Mouse (Mus musculus) forebrain, embryonic 15.5 days (tissue): Measurements from ENCODE around the gene Bak1. TPM values are rescaled to one million over a fixed set of nuclear protein-coding genes. Genes with fewer than 3 reads are reported as not detected.

Experiments
- ATAC-seq: fragments of 200-750 bp; cut with Nextera tagmentation; replicated peaks from 2 replicates; pipeline ENCODE4 v1.8.0; 2017; ENCODE audit warnings: mild to moderate bottlenecking, moderate TSS enrichment, moderate library complexity
- H3K27ac ChIP-seq: fragments of 300-500 bp; sonication (generic); replicated peaks from 2 replicates; pipeline ENCODE4 v1.5.1; 2015; ENCODE audit warnings: mild to moderate bottlenecking, inconsistent platforms
- H3K27me3 ChIP-seq: fragments of 300-500 bp; sonication (generic); 2 replicates; pipeline ENCODE4 v1.6.1; 2015; ENCODE audit warnings: inconsistent platforms
- H3K36me3 ChIP-seq: fragments of 300-500 bp; sonication (generic); 2 replicates; pipeline ENCODE4 v1.6.1; 2015; ENCODE audit warnings: mild to moderate bottlenecking, inconsistent platforms
- H3K4me1 ChIP-seq: fragments of 300-500 bp; sonication (generic); 2 replicates; pipeline ENCODE4 v1.6.1; 2015; ENCODE audit warnings: inconsistent platforms
- H3K4me2 ChIP-seq: fragments of 300-500 bp; sonication (generic); replicated peaks from 2 replicates; pipeline ENCODE4 v1.6.1; 2015; ENCODE audit warnings: mild to moderate bottlenecking, inconsistent platforms
- H3K4me3 ChIP-seq: fragments of 300-500 bp; sonication (generic); 2 replicates; pipeline ENCODE4 v1.5.1; 2015; ENCODE audit warnings: mild to moderate bottlenecking, inconsistent platforms
- H3K9ac ChIP-seq: fragments of 300-500 bp; sonication (generic); replicated peaks from 2 replicates; pipeline ENCODE4 v1.6.1; 2015; ENCODE audit warnings: mild to moderate bottlenecking, inconsistent platforms
- H3K9me3 ChIP-seq: fragments of 300-500 bp; sonication (generic); 2 replicates; pipeline ENCODE4 v1.6.1; 2016; ENCODE audit warnings: inconsistent platforms
- WGBS: fragments of 180-500 bp; shearing (Covaris S2); methylation state at CpG from one replicate; pipeline ENCODE4 v1.1.7; 2015; ENCODE audit warnings: mixed read lengths; 5-methylcytosine and 5-hydroxymethylcytosine counted together
- polyA plus RNA-seq: library from polyadenylated mRNA; unstranded; fragments of >200 nt; fragmentation: Nextera tagmentation; extraction: Ambion mirVana; gene quantifications from 2 replicates; pipeline ENCODE4 v1.2.1, GENCODE M21; 2015

Bak1 gene
- polyA plus RNA-seq, 1 experiment from 2014 or later: 2.3 TPM

GRCm38 (mm10) chr17:27064195-27064594, 35.4 kb upstream of the Bak1 start:
- WGBS: 73% methylated on average over 2 of the region's 2 CpGs
- peaks cover 9% of the 10 kb centered on the region for H3K27me3 ChIP-seq
- no peak overlapping the region for H3K9ac ChIP-seq
- H3K4me2 ChIP-seq: no peak overlapping the region
- no peak overlapping the region for H3K4me3 ChIP-seq
- no peak overlapping the region for H3K27ac ChIP-seq
- ATAC-seq: no peak
- no peaks in the 10 kb centered on the region for H3K36me3 ChIP-seq
- no peaks in the 10 kb centered on the region for H3K9me3 ChIP-seq
- H3K4me1 ChIP-seq: no peaks in the 10 kb centered on the region

- H3K4me1 ChIP-seq: no peaks in the 10 kb centered on the region
- no peak for ATAC-seq
- H3K9me3 ChIP-seq: no peaks in the 10 kb centered on the region
- 62% methylated on average over 6 of the region's 6 CpGs for WGBS
- no peaks in the 10 kb centered on the region for H3K36me3 ChIP-seq
- H3K4me3 ChIP-seq: no peak overlapping the region
- H3K9ac ChIP-seq: no peak overlapping the region
- no peak overlapping the region for H3K27ac ChIP-seq
- H3K4me2 ChIP-seq: no peak overlapping the region
- H3K27me3 ChIP-seq: peaks cover 14% of the 10 kb centered on the region
Observed at GRCm38 (mm10) chr17:27063717-27064116, 34.9 kb upstream of the Bak1 start.

- no peak overlapping the region for H3K27ac ChIP-seq
- no peaks in the 10 kb centered on the region for H3K9me3 ChIP-seq
- no peak overlapping the region for H3K9ac ChIP-seq
- ATAC-seq: no peak
- peaks cover 24% of the 10 kb centered on the region for H3K27me3 ChIP-seq
- peaks cover 2% of the 10 kb centered on the region for H3K4me1 ChIP-seq
- WGBS: 91% methylated on average over 7 of the region's 7 CpGs
- H3K36me3 ChIP-seq: no peaks in the 10 kb centered on the region
- no peak overlapping the region for H3K4me2 ChIP-seq
- H3K4me3 ChIP-seq: no peak overlapping the region
Observed at GRCm38 (mm10) chr17:27062684-27063083, 33.9 kb upstream of the Bak1 start.

GRCm38 (mm10) chr17:27061727-27062126, 32.9 kb upstream of the Bak1 start:
- H3K4me1 ChIP-seq: peaks cover 11% of the 10 kb centered on the region
- H3K27me3 ChIP-seq: peaks cover 34% of the 10 kb centered on the region
- no peak overlapping the region for H3K9ac ChIP-seq
- no peaks in the 10 kb centered on the region for H3K36me3 ChIP-seq
- 95% methylated on average over 3 of the region's 3 CpGs for WGBS
- H3K27ac ChIP-seq: no peak overlapping the region
- no peak overlapping the region for H3K4me2 ChIP-seq
- ATAC-seq: no peak
- H3K4me3 ChIP-seq: no peak overlapping the region
- H3K9me3 ChIP-seq: no peaks in the 10 kb centered on the region

- no peaks in the 10 kb centered on the region for H3K9me3 ChIP-seq
- ATAC-seq: no peak
- H3K9ac ChIP-seq: no peak overlapping the region
- H3K4me3 ChIP-seq: no peak overlapping the region
- H3K4me2 ChIP-seq: no peak overlapping the region
- H3K27me3 ChIP-seq: peaks cover 44% of the 10 kb centered on the region
- H3K4me1 ChIP-seq: peaks cover 17% of the 10 kb centered on the region
- 78% methylated on average over 8 of the region's 8 CpGs for WGBS
- no peak overlapping the region for H3K27ac ChIP-seq
- H3K36me3 ChIP-seq: no peaks in the 10 kb centered on the region
Observed at GRCm38 (mm10) chr17:27060698-27061097, 31.9 kb upstream of the Bak1 start.

GRCm38 (mm10) chr17:27057517-27058055, 28.8 kb upstream of the Bak1 start:
- peak overlapping the region; percentile 45 for H3K4me3 ChIP-seq
- H3K9me3 ChIP-seq: no peaks in the 10 kb centered on the region
- H3K4me2 ChIP-seq: peak overlapping the region; percentile 75
- WGBS: under 1% methylated on average over 24 of the region's 24 CpGs
- peaks cover 17% of the 10 kb centered on the region for H3K4me1 ChIP-seq
- no peak for ATAC-seq
- H3K27me3 ChIP-seq: peaks cover 49% of the 10 kb centered on the region
- H3K9ac ChIP-seq: peak overlapping the region; percentile 22
- no peaks in the 10 kb centered on the region for H3K36me3 ChIP-seq
- no peak overlapping the region for H3K27ac ChIP-seq

GRCm38 (mm10) chr17:27056812-27057516, 28.2 kb upstream of the Bak1 start, which contains the start of gene Itpr3:
TSS of gene Itpr3 (plus strand) at chr17:27057304.
- Histone ChIP-seq H3K4me3 (peak within 1 kb of the TSS; percentile 45), H3K4me2 (peak within 1 kb of the TSS; percentile 75), H3K9ac (peak within 1 kb of the TSS; percentile 22), H3K36me3 (no peaks in the 10 kb centered on the region), H3K27ac (peak within 1 kb of the TSS; percentile 14; the same call in 1 of the 2 replicates), H3K27me3 (peaks cover 49% of the 10 kb centered on the region), H3K9me3 (no peaks in the 10 kb centered on the region), H3K4me1 (peaks cover 17% of the 10 kb centered on the region)
- 1% methylated on average over 64 of the region's 66 CpGs for WGBS
- no peak for ATAC-seq

GRCm38 (mm10) chr17:27056170-27056569, 27.4 kb upstream of the Bak1 start:
- Histone ChIP-seq H3K36me3 (no peaks in the 10 kb centered on the region), H3K4me2 (peak overlapping the region; percentile 75), H3K4me3 (no peak overlapping the region), H3K9me3 (no peaks in the 10 kb centered on the region), H3K9ac (no peak overlapping the region), H3K27me3 (peaks cover 49% of the 10 kb centered on the region), H3K27ac (peak overlapping the region; percentile 14; the same call in 1 of the 2 replicates), H3K4me1 (peaks cover 17% of the 10 kb centered on the region)
- 1% methylated on average over 13 of the region's 13 CpGs for WGBS
- no peak for ATAC-seq

- no peak overlapping the region for H3K27ac ChIP-seq
- ATAC-seq: no peak
- H3K4me1 ChIP-seq: peaks cover 3% of the 10 kb centered on the region; the same call in 1 of the 2 replicates
- peaks cover 13% of the 10 kb centered on the region for H3K27me3 ChIP-seq
- WGBS: 42% methylated on average over 11 of the region's 11 CpGs
- no peak overlapping the region for H3K9ac ChIP-seq
- no peaks in the 10 kb centered on the region for H3K9me3 ChIP-seq
- no peaks in the 10 kb centered on the region for H3K36me3 ChIP-seq
- H3K4me2 ChIP-seq: no peak overlapping the region
- H3K4me3 ChIP-seq: no peak overlapping the region
Observed at GRCm38 (mm10) chr17:27051514-27051913, 22.7 kb upstream of the Bak1 start.

GRCm38 (mm10) chr17:27050853-27051252, 22.0 kb upstream of the Bak1 start:
- no peak overlapping the region for H3K27ac ChIP-seq
- no peaks in the 10 kb centered on the region for H3K9me3 ChIP-seq
- no peak overlapping the region for H3K4me3 ChIP-seq
- ATAC-seq: no peak
- no peak overlapping the region for H3K9ac ChIP-seq
- H3K36me3 ChIP-seq: no peaks in the 10 kb centered on the region
- peaks cover 6% of the 10 kb centered on the region for H3K27me3 ChIP-seq
- H3K4me2 ChIP-seq: no peak overlapping the region
- no peaks in the 10 kb centered on the region for H3K4me1 ChIP-seq
- 64% methylated on average over 5 of the region's 5 CpGs for WGBS

- H3K36me3 ChIP-seq: no peaks in the 10 kb centered on the region
- no peak overlapping the region for H3K4me2 ChIP-seq
- no peak overlapping the region for H3K9ac ChIP-seq
- no peak for ATAC-seq
- no peak overlapping the region for H3K27ac ChIP-seq
- no peaks in the 10 kb centered on the region for H3K4me1 ChIP-seq
- no peaks in the 10 kb centered on the region for H3K27me3 ChIP-seq
- WGBS: 80% methylated on average over 14 of the region's 14 CpGs
- H3K9me3 ChIP-seq: no peaks in the 10 kb centered on the region
- H3K4me3 ChIP-seq: no peak overlapping the region
Observed at GRCm38 (mm10) chr17:27048445-27049239, 19.8 kb upstream of the Bak1 start.

GRCm38 (mm10) chr17:27047762-27048444, 19.1 kb upstream of the Bak1 start:
- no peak overlapping the region for H3K4me2 ChIP-seq

More at GRCm38 (mm10) chr17:27047762-27048444, 19.1 kb upstream of the Bak1 start:
- Histone ChIP-seq H3K27ac (no peak overlapping the region), H3K36me3 (no peaks in the 10 kb centered on the region), H3K9ac (no peak overlapping the region), H3K4me3 (no peak overlapping the region), H3K27me3 (no peaks in the 10 kb centered on the region), H3K4me1 (no peaks in the 10 kb centered on the region), H3K9me3 (no peaks in the 10 kb centered on the region)
- no peak for ATAC-seq
- 80% methylated on average over 14 of the region's 14 CpGs for WGBS
